Mouse (Mus musculus) brain, adult 2 months (tissue): ENCODE measurements at regions not wholly inside any gene's neighbourhood (a gene's known extent, or its start where the extent isn't known, plus 50 kb on each side); places are given as distances from the start of the nearest gene placed in this dataset.

ENCODE experiments used
- DNase-seq: peaks from one replicate; pipeline ENCODE4 v3.0.0; 2011; ENCODE audit warnings: low read depth, low spot score

GRCm38 (mm10) chr5:118815783-118816182 is 255.3 kb downstream of the Med13l start:
- no peak for DNase-seq

DNA sequence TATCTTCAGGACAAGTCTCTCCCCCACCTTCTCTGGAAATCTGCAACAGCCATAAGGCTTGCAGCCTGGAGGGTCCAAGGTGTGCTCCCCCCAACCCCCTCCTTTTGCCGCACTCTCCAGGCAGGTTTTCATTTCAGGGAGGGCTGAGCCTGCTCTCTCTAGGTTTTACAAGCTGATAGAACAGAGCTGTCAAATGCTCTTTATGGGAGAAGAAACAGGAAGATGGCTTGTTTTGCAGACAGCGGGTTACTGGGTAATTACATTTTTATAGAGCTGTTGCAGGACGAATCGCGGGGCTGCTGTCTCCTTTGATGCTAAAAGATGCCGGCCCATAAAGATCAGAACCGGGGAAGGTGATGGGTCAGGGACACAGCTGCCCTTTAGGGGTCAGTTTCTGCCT is 257.8 kb downstream of the Med13l start:
- no peak for DNase-seq

- no peak for DNase-seq
These were observed 264.3 kb downstream of the Med13l start for GRCm38 (mm10) chr5:118824791-118825190.

DNA sequence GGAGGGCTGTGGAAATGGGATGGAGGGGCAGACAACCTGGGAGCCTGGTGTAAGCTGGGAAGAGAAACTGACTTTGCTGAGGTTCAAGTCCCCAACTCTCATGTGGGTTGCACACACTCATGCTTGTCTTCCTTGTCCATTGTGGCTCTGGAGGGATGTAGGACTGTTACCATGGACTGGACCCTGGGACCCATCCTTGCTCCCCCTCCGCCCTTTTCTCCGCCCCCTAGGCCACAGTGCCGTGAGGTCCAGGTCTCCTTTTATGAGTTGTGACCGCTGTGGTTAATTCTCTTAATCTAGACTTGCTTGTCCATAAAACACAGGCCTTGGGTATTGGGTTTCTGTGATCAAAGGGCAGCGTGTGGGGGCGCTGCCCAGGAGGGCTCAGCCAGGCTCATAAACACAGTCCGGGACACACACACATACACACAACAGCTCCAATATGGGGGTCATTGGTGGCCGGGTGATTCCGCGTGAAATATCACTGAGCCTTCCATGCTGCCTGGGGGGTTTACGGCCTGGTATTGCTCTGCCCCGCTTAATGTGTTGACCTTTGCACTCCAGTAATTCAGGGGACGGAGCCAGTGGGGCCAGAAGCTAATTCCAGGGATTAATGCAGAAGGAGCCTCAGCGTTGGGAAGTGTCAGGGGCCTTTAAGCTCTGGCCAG is 268.7 kb downstream of the Med13l start:
- DNase-seq, result no peak

GRCm38 (mm10) chr5:118832701-118833100 is 272.2 kb downstream of the Med13l start:
- DNase-seq, result peak; percentile 26

DNA sequence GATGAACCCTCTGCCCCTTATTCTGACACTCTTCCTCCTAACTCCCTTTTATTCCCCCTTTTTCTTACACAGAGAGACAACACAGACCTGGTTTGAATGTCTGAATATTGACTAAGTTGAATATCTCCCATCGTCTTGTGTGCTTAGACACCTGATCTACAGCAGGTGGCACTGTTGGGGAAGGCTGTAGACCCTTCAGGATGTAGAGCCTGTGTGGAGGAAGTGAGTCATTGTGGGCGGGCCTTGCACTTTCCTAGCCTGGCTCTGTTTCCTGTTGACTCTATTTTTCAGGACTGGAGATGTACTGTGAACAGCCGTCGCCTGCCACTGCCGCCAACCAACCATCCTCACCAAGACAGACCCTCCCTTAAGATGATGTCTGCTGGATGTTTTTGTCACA is 273.6 kb downstream of the Med13l start:
- DNase-seq, result no peak

DNA sequence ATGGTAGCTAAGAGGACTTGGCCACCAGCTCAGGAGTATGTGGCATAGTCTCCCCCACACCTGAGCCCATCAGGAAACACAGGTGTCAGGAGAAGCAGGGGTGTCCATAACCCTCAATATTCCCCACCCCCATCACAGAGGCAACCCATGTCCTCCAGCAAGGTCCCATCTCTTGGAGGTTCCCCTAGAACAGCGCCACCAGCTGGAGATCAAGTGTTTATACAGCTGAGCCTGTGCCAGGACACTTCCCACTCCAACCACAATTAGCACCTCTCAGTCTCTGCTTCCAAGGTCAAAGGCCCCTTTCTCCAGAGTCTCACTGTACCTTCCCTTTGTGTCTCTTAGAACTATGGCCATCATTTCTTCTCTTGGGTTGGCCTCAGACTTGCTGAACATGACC is 276.5 kb downstream of the Med13l start:
- no peak for DNase-seq

- DNase-seq, result peak; percentile 10
These were observed 277.9 kb downstream of the Med13l start for GRCm38 (mm10) chr5:118838421-118838820.

DNA sequence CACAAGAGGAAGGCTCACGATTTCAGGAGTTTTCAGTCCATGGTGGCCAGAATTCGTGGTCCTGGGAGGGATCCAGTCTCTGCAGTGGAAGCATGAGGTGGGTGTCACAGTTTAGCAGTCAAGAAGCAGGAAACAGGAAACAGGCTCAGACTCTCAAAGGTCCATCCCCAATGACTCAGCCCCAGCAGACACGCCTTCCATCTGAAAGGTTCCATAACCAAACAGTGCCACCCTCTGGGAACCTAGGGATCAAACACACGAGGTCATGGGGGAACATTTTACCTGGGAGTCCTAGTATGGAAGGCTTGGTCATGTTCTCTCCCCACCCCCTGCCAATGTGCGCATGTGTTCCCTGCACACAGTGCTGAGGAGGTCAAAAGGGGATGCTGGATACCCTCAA is 279.4 kb downstream of the Med13l start:
- DNase-seq, result peak; percentile 2

DNA sequence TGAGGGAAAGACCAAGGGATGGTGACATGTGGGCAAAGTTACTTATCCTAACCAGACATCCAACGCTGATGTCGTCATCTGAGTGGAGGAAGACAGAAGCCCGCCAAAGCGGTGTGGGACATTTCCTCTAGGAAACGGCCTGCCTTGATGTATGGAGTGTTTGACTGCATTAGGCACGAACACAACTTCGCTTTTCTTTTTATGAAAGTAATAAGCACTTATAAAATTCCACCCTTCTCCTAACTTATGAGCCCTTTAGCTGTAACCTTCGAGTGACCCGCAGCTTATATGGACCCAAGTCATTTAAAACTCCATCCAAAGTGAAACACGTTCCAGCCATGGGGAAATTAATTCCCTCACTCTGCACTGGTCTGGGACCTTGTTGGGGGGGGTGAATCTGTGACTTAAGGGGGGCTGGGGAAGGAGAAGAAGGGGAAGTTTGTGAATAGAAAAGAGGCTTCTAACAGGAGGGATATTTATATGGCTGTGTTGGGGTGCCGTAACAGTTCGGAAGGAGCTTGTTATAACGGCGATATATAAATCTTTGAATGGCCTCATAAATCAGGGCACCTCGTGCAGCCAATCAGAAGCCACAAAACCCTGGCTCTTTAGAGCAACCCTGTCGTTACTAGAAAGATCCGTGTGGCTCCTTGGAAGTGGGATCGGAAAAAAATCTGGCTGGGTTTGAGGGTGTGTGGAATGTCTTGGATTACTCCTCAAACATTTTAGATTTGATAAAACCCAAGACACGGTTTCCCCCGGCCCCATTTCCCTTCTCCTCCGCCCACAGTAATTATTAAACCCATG is 280.9 kb downstream of the Med13l start:
- no peak for DNase-seq

GRCm38 (mm10) chr5:118842017-118842396 is 281.5 kb downstream of the Med13l start:
- DNase-seq, result peak; percentile 8

- no peak for DNase-seq
These were observed 296.5 kb downstream of the Med13l start for GRCm38 (mm10) chr5:118857001-118857400.

DNA sequence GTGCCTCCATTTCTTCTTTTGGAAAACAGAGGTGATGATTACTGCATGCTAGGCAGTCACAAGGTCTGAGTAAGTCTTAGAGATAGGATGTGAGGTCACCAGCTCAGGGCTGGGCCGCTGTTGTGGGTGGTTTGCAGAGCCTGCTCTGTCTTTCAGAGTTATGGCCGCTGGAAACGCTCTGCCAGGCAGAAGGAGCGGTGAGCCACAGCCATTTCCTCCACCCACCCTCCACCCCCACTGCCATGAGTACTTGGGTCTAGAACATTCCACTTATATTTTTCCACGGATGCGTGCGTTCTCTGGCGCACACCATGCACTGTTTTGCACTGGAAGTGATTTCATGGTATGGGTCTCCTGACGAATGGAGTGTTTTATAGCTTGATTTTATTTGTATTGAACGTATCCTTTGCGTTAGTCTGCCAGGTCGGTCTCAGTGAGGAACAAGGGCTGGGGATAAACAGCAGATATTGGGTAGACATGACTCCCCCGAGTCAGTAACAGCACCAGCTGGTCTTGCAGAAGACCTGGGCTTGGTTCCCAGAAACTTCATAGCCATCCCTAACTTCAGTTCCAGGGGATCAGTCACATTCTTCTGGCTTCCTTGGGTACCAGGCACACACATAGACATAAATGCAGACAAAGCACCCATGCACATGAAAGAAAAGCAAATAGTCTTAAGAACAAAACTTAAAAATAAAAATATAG is 300.8 kb downstream of the Med13l start:
- peak; percentile 79 for DNase-seq

GRCm38 (mm10) chr5:118867511-118867910 is 307.0 kb downstream of the Med13l start:
- no peak for DNase-seq

GRCm38 (mm10) chr5:118869330-118869729 is 308.9 kb downstream of the Med13l start:
- peak; percentile 52 for DNase-seq

GRCm38 (mm10) chr5:118873871-118874270 is 313.4 kb downstream of the Med13l start:
- no peak for DNase-seq

- DNase-seq, result no peak
These were observed 314.7 kb downstream of the Med13l start for GRCm38 (mm10) chr5:118875096-118875637.

- DNase-seq, result no peak
These were observed 316.3 kb downstream of the Med13l start for GRCm38 (mm10) chr5:118876586-118877312.

DNA sequence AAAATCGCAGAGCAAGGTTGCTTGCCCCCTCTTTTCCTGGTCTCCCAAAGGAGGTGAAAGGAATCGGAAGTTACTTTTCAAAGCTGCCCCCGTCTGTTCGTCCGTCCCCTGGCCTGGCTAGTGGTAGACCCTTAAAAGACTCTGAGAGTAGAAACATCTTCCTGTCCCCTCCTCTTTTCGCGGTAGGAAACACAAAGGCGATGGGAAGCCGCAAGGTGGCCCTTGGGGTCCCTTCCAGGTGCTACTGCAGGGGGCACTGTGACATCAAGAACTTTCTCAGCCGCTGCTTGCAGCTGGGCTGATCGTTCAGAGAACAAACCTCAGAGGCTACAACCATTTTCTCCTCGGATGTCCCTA is 316.8 kb downstream of the Med13l start:
- peak; percentile 14 for DNase-seq

- DNase-seq, result no peak
These were observed 317.4 kb downstream of the Med13l start for GRCm38 (mm10) chr5:118877831-118878230.

DNA sequence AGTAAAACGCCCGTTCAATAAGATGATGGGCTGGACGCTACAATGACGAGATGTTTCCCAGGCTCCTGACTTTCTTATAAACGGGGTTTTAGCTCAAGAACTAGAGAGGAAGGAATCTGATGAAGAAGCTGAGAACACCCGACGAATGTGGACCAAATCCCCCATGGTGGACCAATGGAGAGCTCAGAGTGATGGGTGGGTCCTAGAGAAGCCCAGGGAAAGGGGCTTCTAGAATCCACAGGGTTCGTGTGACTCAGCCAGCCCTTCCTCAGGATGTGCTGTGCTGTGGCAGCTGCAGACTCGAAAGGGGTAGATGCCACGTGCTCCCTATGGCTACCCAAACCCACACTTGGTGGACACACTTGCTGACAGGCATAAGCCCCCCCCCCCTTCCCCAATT is 318.2 kb downstream of the Med13l start:
- no peak for DNase-seq
